Mouse (Mus musculus): ENCODE measurements around the gene Pgd. TPM values are rescaled to one million over a fixed set of nuclear protein-coding genes. Genes with fewer than 3 reads are reported as not detected.

Gene Pgd
- polyA plus RNA-seq (2012; rRNA removed) = 100 and 107 TPM in 2 replicates

GRCm38 (mm10) chr4:149166215-149166946 is at the start of gene Pgd:
Pgd (minus strand) TSS chr4:149166771.

GRCm38 (mm10) chr4:149136982-149137770 is 29.4 kb downstream of the Pgd start, which contains the start of gene Cenps:
Cenps (minus strand) TSS chr4:149137629.

GRCm38 (mm10) chr4:149126663-149127062 is 39.9 kb downstream of the Pgd start, which contains the start of gene Cort:
Cort (minus strand) TSS chr4:149126763.

GRCm38 (mm10) chr4:149103875-149104561 is 62.6 kb downstream of the Pgd start, which contains the start of gene Dffa:
Dffa (plus strand) TSS chr4:149104146.

Other genes with a start within 250 kb of the Pgd start
- 38.0 and 38.6 TPM in 2 replicates for gene Pex14, start 66.9 kb downstream of the Pgd start, polyA plus RNA-seq (2012; rRNA removed)
- 27.6 and 28.4 TPM in 2 replicates for gene Dffa, start 62.6 kb downstream of the Pgd start, polyA plus RNA-seq (2012; rRNA removed)
- 0.37 and 0.59 TPM in 2 replicates for gene Cort, start 40.0 kb downstream of the Pgd start, polyA plus RNA-seq (2012; rRNA removed)
- gene Cenps, start 29.1 kb downstream of the Pgd start, polyA plus RNA-seq (2012; rRNA removed) = 20.5 and 22.1 TPM in 2 replicates
- 147 TPM in 2 replicates for gene Kif1b, start 140.9 kb upstream of the Pgd start, polyA plus RNA-seq (2012; rRNA removed)

Measured in central nervous system, embryonic 14 days (tissue).